Mouse (Mus musculus): ENCODE results near the gene Gbx1. TPM values are rescaled to one million over a fixed set of nuclear protein-coding genes. Genes with fewer than 3 reads are reported as not detected.

Gbx1 gene
- polyA plus RNA-seq, 1 experiment, result not detected

DNA sequence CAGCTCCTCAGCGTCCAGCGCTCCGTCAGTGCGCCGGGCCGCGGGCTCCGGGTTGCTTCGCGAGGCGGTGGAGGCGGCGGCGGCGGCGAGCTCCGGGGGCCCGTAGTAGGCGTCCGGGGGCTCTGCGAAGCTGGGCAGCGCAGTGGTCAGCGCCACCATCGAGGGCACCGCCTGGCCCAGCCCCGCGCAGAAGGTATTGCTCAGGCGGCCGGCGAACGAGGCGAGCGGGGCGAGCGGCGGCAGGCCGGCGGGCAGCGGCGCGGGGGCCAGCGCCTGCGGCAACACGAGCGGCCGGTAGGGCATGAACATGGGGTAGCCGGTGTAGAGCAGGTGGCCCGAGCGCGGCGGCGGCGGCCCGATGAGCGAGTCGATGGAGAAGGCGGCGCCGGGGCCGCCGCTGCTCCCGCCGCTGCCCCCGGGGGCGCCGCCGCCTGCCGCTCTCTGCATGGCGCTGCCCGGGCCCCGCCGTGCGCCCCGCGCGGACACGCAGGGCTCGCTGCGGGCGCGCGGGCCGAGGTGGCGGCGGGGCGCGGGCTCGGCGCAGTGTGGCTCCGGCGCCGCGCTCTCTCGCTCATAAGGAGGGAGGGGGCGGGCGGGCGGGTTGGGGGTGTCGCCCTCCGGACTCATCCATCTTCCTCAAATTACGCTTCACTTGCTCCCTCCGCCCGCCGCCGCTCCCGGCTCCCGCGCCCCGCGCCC, 663 bp downstream of the Gbx1 start:
- H3K4me3 ChIP-seq (replicated peaks), result no peak overlapping the region
- peaks cover 99% of the 10 kb centered on the region for H3K27me3 ChIP-seq (replicated peaks)

DNA sequence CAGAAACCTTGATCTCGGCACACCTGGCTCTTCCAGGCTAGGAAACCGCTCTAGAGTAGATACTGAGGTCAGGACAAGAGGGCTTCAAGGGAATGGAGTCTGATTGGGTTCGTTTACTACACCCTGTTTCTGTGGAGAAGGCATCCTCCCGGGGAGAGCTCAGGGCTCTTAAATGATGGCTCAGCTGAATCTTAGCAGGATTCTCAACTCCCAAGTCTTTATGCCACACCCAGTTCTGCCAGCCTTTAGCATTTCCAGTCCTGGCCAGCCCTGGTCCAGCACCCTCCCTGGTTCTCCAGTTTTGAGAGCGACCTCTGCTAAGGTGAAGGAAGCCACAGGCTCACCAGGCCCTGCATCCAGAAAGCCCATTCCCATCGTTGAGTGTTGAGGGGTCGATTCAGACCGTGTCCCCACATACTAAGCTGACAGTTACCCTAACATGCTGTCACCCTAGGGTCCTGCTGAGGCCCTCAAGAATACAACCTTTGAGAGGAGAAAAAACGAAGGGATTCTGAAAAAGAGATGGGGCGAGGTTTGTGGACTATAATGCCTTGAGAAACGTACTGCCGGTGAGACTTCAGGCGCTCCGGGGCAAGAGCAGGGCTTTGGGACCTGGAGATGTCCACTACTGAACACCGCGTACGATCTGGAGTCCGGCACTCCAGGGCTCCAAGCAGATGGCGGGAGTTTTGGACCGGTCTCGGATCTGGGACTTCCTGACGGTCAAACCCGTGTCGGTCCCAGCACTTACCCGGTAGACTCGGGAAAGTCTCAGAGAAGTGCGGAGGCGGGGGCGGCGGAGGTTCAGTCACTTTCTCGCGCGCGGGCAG, 1.4 kb downstream of the Gbx1 start:
- Histone ChIP-seq H3K4me3 (replicated peaks) (no peak overlapping the region), H3K27me3 (replicated peaks) (peaks cover 94% of the 10 kb centered on the region), H3K36me3 (replicated peaks; ENCODE audit: low read length) (no peaks in the 10 kb centered on the region), H3K4me1 (peaks cover 23% of the 10 kb centered on the region), H3K9me3 (0 out of 2 replicates have a peak, but pooled peaks cover 2% of the 10 kb centered on the region)
- TF ChIP-seq GATA1 (IDR thresholded peaks at IDR 0.05; ENCODE audit: borderline replicate concordance, low read length) (no peak), FLI1 (IDR thresholded peaks at IDR 0.05; ENCODE audit: low read length) (no peak)

More for the DNA sequence above, 663 bp downstream of the Gbx1 start:
- TF ChIP-seq GATA1 (IDR thresholded peaks at IDR 0.05; ENCODE audit: borderline replicate concordance, low read length), result no peak
- no peak for TF ChIP-seq FLI1 (IDR thresholded peaks at IDR 0.05; ENCODE audit: low read length)
- H3K9me3 ChIP-seq, result 0 out of 2 replicates have a peak, but pooled peaks cover 2% of the 10 kb centered on the region
- peaks cover 23% of the 10 kb centered on the region for H3K4me1 ChIP-seq
- no peaks in the 10 kb centered on the region for H3K36me3 ChIP-seq (replicated peaks; ENCODE audit: low read length)

DNA sequence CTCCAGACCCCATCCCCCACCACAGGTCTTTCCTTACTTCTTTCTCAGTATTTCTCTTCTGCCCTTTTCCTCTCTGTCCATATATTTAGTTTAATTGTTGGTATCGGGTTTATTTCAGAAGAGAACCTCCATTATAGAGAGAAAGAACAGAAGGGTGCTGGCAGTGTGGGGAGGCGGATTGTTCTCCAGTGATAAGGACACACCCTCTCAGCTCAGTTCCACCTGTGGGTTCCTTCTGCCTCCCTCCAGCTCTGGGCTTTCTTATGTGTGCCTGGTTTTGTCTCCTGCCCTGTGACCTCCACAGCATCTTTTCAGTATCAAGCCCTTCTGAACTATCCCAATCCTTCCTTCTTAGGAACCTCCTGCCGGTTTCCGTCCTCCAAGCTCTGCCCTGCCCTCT, 2.5 kb downstream of the Gbx1 start:
- Histone ChIP-seq H3K36me3 (replicated peaks; ENCODE audit: low read length) (no peaks in the 10 kb centered on the region), H3K9me3 (0 out of 2 replicates have a peak, but pooled peaks cover 2% of the 10 kb centered on the region), H3K27me3 (replicated peaks) (peaks cover 95% of the 10 kb centered on the region), H3K4me3 (replicated peaks) (no peak overlapping the region), H3K4me1 (peaks cover 17% of the 10 kb centered on the region)
- no peak for TF ChIP-seq GATA1 (IDR thresholded peaks at IDR 0.05; ENCODE audit: borderline replicate concordance, low read length)
- TF ChIP-seq FLI1 (IDR thresholded peaks at IDR 0.05; ENCODE audit: low read length), result no peak

DNA sequence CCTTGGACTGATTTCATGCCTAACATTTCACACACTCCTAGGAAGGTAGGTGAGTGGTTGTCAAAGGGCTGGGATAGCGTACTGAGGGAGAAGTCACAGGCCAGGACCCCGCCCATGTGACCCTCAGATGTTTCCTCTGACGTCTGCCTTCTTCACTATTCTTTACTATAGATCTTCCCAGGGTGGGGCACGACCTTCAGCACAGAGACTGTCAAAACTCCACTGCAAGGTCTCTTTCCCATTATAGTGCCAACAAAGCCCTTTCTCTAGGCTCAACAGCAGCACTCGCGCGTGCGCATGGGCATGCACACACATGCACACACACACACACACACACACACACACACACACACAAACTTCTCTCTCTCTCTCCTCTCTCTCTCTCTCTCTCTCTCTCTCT, 3.2 kb downstream of the Gbx1 start:
- Histone ChIP-seq H3K4me3 (replicated peaks) (no peak overlapping the region), H3K36me3 (replicated peaks; ENCODE audit: low read length) (no peaks in the 10 kb centered on the region), H3K9me3 (0 out of 2 replicates have a peak, but pooled peaks cover 2% of the 10 kb centered on the region), H3K27me3 (replicated peaks) (peaks cover 92% of the 10 kb centered on the region), H3K4me1 (peaks cover 17% of the 10 kb centered on the region)
- no peak for TF ChIP-seq FLI1 (IDR thresholded peaks at IDR 0.05; ENCODE audit: low read length)

DNA sequence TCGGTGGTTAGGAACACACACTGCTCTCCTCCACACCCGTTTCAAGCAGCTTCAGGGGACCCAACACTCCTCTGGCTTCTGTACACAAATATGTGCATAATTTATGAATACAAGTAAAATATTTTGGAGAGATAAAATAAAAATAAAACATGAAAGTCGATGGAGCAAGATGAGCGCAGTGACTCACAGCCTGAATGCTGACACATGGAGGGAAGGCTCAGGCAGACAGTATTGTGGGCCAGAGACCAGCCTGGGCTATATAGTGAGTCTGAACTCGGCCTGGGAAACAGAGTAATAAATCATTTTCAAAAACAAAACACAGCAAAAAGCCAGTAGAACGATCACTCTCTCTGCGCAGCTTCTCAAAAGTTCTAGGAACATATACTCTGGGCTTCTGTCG, 5.6 kb downstream of the Gbx1 start:
- Histone ChIP-seq H3K4me1 (peaks cover 7% of the 10 kb centered on the region; the same call in 1 of the 2 replicates), H3K27me3 (replicated peaks) (peaks cover 91% of the 10 kb centered on the region), H3K9me3 (0 out of 2 replicates have a peak, but pooled peaks cover 2% of the 10 kb centered on the region), H3K4me3 (replicated peaks) (no peak overlapping the region), H3K36me3 (replicated peaks; ENCODE audit: low read length) (no peaks in the 10 kb centered on the region)
- TF ChIP-seq GATA1 (IDR thresholded peaks at IDR 0.05; ENCODE audit: borderline replicate concordance, low read length), result no peak
- no peak for TF ChIP-seq FLI1 (IDR thresholded peaks at IDR 0.05; ENCODE audit: low read length)

DNA sequence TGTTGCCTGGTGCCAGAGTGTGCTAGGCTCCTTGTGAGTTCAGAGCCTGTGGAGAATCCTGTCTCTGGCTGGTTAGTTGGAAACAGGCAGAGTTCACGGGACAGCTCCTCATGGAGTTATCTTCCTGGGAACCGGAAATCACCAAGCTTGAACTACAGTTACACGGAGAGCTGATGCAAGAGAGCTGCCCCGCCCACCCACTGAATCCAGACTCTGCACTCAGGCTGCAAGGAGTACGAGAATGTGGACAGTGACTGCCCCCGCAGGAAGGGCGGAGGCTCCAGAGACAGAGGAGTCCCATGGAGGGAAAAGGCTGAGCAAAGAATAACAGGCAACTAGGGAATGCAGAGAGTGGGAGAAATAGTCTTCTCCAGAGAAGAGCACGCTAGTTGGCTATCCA, 14.7 kb downstream of the Gbx1 start:
- peaks cover 80% of the 10 kb centered on the region for H3K27me3 ChIP-seq (replicated peaks)
- no peak overlapping the region for H3K4me3 ChIP-seq (replicated peaks)
- peaks cover 8% of the 10 kb centered on the region for H3K9me3 ChIP-seq
- no peaks in the 10 kb centered on the region for H3K36me3 ChIP-seq (replicated peaks; ENCODE audit: low read length)
- no peak for TF ChIP-seq FLI1 (IDR thresholded peaks at IDR 0.05; ENCODE audit: low read length)
- no peak for TF ChIP-seq GATA1 (IDR thresholded peaks at IDR 0.05; ENCODE audit: borderline replicate concordance, low read length)
- peaks cover 6% of the 10 kb centered on the region for H3K4me1 ChIP-seq

DNA sequence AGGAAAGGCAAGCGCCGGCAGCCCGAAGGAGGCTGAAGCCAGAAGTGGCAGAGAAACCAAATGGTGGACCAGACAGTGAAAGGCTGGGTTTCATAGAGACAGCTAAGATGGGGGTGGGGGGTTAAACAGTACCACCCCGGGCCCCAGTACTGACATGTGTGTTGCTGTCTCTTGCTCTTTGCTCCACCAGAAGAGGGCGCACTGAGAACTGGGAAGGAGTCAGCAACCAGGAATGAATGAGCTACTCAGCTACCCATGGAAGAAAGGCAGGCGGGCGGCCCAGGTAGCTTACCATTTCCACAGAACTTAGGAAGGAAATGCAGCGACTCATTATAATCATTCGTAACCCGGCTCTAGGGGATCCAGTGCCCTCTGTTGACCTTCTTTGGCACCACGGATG, 16.4 kb downstream of the Gbx1 start:
- Histone ChIP-seq H3K4me3 (replicated peaks) (no peak overlapping the region), H3K9me3 (peaks cover 8% of the 10 kb centered on the region), H3K27me3 (replicated peaks) (peaks cover 74% of the 10 kb centered on the region), H3K36me3 (replicated peaks; ENCODE audit: low read length) (no peaks in the 10 kb centered on the region), H3K4me1 (peaks cover 17% of the 10 kb centered on the region)
- TF ChIP-seq FLI1 (IDR thresholded peaks at IDR 0.05; ENCODE audit: low read length), result no peak
- no peak for TF ChIP-seq GATA1 (IDR thresholded peaks at IDR 0.05; ENCODE audit: borderline replicate concordance, low read length)

DNA sequence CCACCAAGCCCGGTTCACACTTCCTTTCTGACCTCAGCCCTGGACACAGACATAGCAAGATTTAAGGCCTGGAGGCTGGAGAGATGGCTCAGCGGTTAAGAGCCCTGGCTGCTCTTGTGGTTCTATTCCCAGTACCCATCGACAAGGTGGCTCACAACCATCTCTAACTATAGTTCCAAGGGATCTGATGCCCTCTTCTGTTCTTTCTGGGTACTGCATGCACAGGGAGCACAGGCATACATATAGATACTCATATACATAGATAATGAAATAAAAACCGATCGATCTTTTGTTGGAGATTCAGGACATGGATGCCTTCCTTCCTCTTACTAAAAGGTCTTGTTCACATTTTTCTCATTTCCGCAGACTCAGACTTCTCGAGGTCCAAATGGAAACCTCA, 18.6 kb downstream of the Gbx1 start:
- Histone ChIP-seq H3K27me3 (replicated peaks) (peaks cover 76% of the 10 kb centered on the region), H3K36me3 (replicated peaks; ENCODE audit: low read length) (no peaks in the 10 kb centered on the region), H3K9me3 (peaks cover 8% of the 10 kb centered on the region), H3K4me1 (peaks cover 36% of the 10 kb centered on the region), H3K4me3 (replicated peaks) (no peak overlapping the region)
- no peak for TF ChIP-seq FLI1 (IDR thresholded peaks at IDR 0.05; ENCODE audit: low read length)
- no peak for TF ChIP-seq GATA1 (IDR thresholded peaks at IDR 0.05; ENCODE audit: borderline replicate concordance, low read length)

DNA sequence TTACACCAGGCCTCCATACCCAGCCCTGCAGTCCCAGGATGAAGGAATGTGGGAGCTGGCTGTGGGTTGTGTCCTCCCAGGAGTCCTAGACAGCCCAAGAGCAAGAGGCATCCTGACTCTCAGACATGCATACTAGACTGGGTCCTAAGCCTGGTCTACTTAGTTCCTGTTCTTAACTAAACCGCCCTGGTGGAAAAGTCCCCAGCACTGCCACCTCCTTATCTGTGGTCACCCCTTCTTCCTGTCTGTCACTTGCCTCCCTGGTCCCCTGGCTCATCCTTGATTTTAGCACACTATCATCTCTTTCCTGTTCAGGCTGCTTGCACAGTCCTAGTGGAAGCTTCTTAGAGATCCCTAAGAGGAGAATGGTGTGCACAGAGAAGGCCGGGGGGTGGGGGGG, 21.5 kb downstream of the Gbx1 start:
- Histone ChIP-seq H3K4me1 (peaks cover 36% of the 10 kb centered on the region), H3K36me3 (replicated peaks; ENCODE audit: low read length) (peaks cover 27% of the 10 kb centered on the region), H3K27me3 (replicated peaks) (peaks cover 81% of the 10 kb centered on the region), H3K4me3 (replicated peaks) (peak overlapping the region; percentile 19), H3K9me3 (peaks cover 8% of the 10 kb centered on the region)
- TF ChIP-seq FLI1 (IDR thresholded peaks at IDR 0.05; ENCODE audit: low read length), result no peak
- TF ChIP-seq GATA1 (IDR thresholded peaks at IDR 0.05; ENCODE audit: borderline replicate concordance, low read length), result peak; percentile 44; the same call in 1 of the 3 replicates

DNA sequence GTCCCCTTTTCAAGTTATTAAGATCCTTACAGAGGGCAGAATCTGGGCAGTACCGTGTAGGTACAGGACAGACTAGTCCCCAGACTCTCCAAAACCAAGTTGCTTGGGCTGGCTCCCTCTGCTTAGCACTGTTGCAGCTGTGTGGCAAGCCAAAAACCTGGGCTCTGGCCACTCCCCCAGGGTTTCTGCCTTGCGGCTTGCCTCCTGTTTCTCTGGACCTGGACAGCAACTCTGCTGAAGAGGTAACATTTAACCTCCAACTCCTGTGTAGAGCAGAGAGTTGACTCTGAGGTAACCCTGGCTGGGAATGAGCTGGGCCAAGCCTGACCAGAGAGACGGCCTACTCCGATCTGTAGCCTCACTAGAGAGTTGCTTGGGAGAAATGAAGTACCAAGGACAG, 24.2 kb downstream of the Gbx1 start:
- H3K9me3 ChIP-seq, result no peaks in the 10 kb centered on the region
- H3K36me3 ChIP-seq (replicated peaks; ENCODE audit: low read length), result peaks cover 55% of the 10 kb centered on the region
- TF ChIP-seq GATA1 (IDR thresholded peaks at IDR 0.05; ENCODE audit: borderline replicate concordance, low read length), result no peak
- no peak for TF ChIP-seq FLI1 (IDR thresholded peaks at IDR 0.05; ENCODE audit: low read length)
- H3K4me3 ChIP-seq (replicated peaks), result no peak overlapping the region
- peaks cover 43% of the 10 kb centered on the region for H3K4me1 ChIP-seq
- H3K27me3 ChIP-seq (replicated peaks), result peaks cover 66% of the 10 kb centered on the region

Data from megakaryocyte, embryonic 14.5 days (primary cell).